Mouse (Mus musculus) intestine, embryonic 16.5 days (tissue): Measurements from ENCODE around the gene Foxf1. TPM values are rescaled to one million over a fixed set of nuclear protein-coding genes. Genes with fewer than 3 reads are reported as not detected.
A peak's percentile ranks its signal among the peaks of the same experiment; 100 is the strongest.

Experiments used
- ATAC-seq: fragments of 200-750 bp; cut with Nextera tagmentation; 2 replicates; pipeline ENCODE4 v1.8.0; 2017; ENCODE audit warnings: moderate TSS enrichment, moderate library complexity
- H3K27ac ChIP-seq: fragments of 300-500 bp; sonication (generic); 2 replicates; pipeline ENCODE4 v1.5.1; 2014; ENCODE audit warnings: mild to moderate bottlenecking, low read length
- H3K27me3 ChIP-seq: fragments of 300-500 bp; sonication (generic); replicated peaks from 2 replicates; pipeline ENCODE4 v1.6.1; 2014; ENCODE audit warnings: low read length, control low read depth, mixed read lengths; ENCODE audit not compliant: control insufficient read depth, insufficient read depth
- H3K36me3 ChIP-seq: fragments of 300-500 bp; sonication (generic); 2 replicates; pipeline ENCODE4 v1.6.1; 2014; ENCODE audit warnings: low read length, control low read depth; ENCODE audit not compliant: control insufficient read depth, insufficient read depth
- H3K4me1 ChIP-seq: fragments of 300-500 bp; sonication (generic); 2 replicates; pipeline ENCODE4 v1.6.1; 2014; ENCODE audit warnings: low read length, control low read depth, mixed read lengths; ENCODE audit not compliant: control insufficient read depth, insufficient read depth
- H3K4me2 ChIP-seq: fragments of 300-500 bp; sonication (generic); 2 replicates; pipeline ENCODE4 v1.6.1; 2014; ENCODE audit warnings: low read depth, low read length, control low read depth
- H3K4me3 ChIP-seq: fragments of 300-500 bp; sonication (generic); 2 replicates; pipeline ENCODE4 v1.5.1; 2014; ENCODE audit warnings: mild to moderate bottlenecking, low read length
- H3K9ac ChIP-seq: fragments of 300-500 bp; sonication (generic); 2 replicates; pipeline ENCODE4 v1.6.1; 2014; ENCODE audit warnings: low read depth, low read length
- H3K9me3 ChIP-seq: fragments of 300-500 bp; sonication (generic); 2 replicates; pipeline ENCODE4 v1.6.1; 2016; ENCODE audit warnings: low read length, control low read depth; ENCODE audit not compliant: control insufficient read depth
- WGBS: fragments of 180-500 bp; shearing (Covaris S2); extraction: QIAGEN DNeasy Blood & Tissue Kit; methylation state at CpG from one replicate; pipeline ENCODE4 v1.1.7; 2014; 5-methylcytosine and 5-hydroxymethylcytosine counted together
- polyA plus RNA-seq: library from polyadenylated mRNA; unstranded; fragments of >200 nt; fragmentation: Nextera tagmentation; extraction: Ambion mirVana; gene quantifications from 2 replicates; pipeline ENCODE4 v1.2.1, GENCODE M21; 2015

Foxf1 gene
- polyA plus RNA-seq, 1 experiment from 2014 or later = 86.9 TPM

DNA sequence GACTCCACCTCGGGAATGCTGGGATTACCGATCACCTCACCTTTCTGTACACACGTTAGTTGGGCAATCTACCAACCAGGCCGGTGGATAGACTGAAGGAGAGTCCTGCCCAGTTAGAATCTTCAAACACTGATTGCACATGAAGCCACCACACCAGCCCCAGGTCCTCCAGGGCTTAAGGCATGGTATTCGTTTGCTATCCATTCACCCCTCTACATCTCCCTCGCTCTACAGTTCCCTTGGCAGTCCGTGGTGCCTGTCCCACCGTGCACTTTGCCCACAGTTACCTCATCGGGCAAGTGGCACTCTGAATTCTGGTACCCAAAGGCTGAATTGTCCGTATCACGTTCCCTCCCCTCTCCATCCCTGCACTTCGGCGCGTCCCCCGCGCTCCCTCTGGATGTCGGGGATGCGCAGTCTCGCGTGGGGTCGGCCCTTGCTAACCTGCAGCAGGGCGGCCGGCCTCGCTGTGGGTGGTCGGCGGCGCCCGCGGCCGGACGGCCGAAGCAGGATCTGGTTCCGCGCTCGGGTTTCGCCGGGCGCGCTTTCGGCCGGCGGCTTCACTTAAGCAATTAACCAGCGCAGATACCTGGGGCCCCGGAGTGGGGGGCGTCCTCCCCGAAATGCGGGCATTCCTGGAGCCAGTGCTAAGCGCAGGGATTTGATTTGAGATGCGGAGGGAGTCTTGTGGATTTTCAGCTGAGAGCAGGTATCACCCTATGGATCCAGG, 3.7 kb upstream of the Foxf1 start:
- Histone ChIP-seq H3K4me3 (peak overlapping the region; percentile 62), H3K4me1 (peaks cover 4% of the 10 kb centered on the region), H3K36me3 (no peaks in the 10 kb centered on the region), H3K4me2 (peak overlapping the region; percentile 77), H3K9me3 (no peaks in the 10 kb centered on the region), H3K27ac (peak overlapping the region; percentile 95), H3K27me3 (peaks cover 78% of the 10 kb centered on the region), H3K9ac (peak overlapping the region; percentile 86)
- WGBS = 1% methylated on average over 49 of the region's 49 CpGs
- ATAC-seq = no peak

DNA sequence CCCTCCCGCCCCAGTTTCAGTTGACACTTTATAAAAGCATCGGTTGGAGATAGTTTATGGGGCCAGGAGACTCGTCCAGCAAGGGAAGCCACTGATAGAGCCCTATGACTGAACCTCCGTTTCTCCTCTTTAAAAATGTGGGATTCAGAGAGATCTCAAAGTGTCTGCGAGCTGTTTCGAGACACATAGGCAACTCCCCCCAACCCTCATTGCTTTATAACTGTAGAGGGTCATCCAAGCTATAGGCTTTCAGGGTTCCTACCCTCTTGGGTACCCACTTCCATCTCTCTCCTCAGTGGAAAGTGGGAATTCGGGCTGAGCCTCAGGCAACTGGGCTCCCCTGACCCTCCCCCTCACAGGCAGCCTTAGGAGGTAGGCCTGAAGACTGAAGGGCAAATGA, 2.8 kb upstream of the Foxf1 start:
- Histone ChIP-seq H3K27ac (peak overlapping the region; percentile 95), H3K9me3 (no peaks in the 10 kb centered on the region), H3K4me2 (peak overlapping the region; percentile 77), H3K4me3 (peak overlapping the region; percentile 62), H3K9ac (peak overlapping the region; percentile 86), H3K27me3 (peaks cover 87% of the 10 kb centered on the region), H3K4me1 (peaks cover 4% of the 10 kb centered on the region), H3K36me3 (no peaks in the 10 kb centered on the region)
- no peak for ATAC-seq
- WGBS = 9% methylated on average over 7 of the region's 7 CpGs

DNA sequence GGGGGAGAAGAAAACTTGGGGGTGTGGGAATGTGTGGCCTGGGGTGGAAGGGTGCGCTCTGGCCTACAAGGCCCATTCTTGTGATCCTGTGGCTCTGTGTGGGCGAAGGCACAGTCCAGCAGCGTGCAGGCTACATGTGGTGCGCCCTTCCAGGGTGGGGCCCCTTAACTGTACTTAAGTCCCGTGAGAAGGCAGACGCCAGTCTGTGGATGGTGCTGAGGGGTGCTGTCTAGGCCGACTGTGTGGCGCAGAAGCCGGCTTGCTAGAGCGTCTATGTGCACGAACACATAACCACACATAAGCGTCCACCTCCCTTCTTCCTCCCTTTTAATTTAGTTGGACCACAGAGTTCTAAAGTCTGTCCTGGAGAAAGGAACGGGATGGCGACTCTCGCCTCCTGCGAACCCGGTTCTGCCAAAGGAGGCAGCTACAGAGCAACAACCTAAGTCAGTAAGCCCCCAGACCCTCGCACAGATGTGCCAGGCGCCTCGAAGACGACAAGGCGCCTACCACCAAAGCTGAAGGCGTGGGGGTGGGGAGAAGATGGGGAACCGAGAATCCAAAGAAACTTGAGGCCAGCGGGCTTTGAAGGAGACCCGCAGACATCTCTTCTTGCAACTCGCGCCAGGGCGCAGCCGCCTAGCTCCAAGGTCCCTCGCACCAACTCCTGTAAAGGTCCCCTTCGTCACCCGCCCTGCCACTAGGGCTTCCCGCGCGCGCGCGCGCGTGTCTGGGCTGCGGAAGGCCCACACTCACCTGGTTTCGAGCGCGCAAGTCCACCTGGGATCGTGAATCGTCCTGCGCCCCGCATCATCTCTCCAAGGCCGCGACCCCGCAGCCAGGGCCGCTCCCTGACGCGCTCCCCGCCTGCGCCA, 1.7 kb upstream of the Foxf1 start:
- 1% methylated on average over 57 of the region's 57 CpGs for WGBS
- H3K27me3 ChIP-seq = peaks cover 86% of the 10 kb centered on the region
- peak overlapping the region; percentile 77 for H3K4me2 ChIP-seq
- no peak for ATAC-seq
- no peaks in the 10 kb centered on the region for H3K9me3 ChIP-seq
- no peaks in the 10 kb centered on the region for H3K36me3 ChIP-seq
- H3K4me1 ChIP-seq = peaks cover 4% of the 10 kb centered on the region
- H3K4me3 ChIP-seq = peak overlapping the region; percentile 62
- peak overlapping the region; percentile 86 for H3K9ac ChIP-seq
- peak overlapping the region; percentile 95 for H3K27ac ChIP-seq

DNA sequence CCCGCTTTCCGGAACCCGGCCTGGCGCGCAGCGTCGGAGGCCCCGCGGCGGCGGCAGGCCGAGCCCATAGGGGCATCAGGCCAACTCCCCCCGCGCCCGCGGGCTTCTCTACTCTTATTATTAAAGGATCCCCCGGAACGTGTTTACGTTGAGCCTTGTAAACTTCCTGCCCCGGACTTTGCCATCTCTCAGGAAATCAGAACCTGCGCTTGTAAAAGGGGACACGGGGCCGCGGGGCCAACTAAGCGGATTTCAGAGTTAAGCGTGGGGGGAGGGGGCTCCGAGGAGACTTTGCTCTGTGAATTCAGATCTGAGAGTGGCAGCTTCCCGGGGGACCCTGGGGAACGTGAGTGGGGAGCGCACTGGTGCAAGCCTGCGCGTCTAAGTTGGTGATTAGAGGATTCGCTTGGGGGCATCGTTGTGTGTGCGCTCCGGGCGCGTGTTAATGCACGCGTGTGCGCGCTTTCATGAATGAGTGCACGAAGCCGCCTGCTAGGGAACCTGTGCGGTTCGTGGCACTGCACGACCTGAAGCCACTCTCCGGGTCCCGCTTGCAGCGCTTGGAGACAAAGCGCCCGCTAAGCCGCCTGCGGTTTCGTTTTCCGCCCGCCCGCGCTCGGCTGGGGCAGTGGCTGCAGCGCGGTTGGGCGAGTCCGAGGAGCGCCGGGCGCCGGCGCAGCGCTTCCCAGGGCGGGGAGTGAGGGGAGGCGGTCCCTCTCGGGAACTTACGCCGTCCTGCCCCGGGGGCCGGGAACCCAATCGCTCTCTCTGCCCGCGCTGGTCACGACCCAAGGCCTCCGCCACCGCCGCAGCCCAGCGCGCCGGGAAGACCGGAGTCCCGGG, 872 bp upstream of the Foxf1 start:
- peak; percentile 76 for ATAC-seq
- Histone ChIP-seq H3K36me3 (no peaks in the 10 kb centered on the region), H3K4me2 (peak overlapping the region; percentile 77), H3K27me3 (peaks cover 79% of the 10 kb centered on the region), H3K9me3 (no peaks in the 10 kb centered on the region), H3K27ac (peak overlapping the region; percentile 95), H3K4me1 (peaks cover 4% of the 10 kb centered on the region; the same call in 1 of the 2 replicates), H3K4me3 (peak overlapping the region; percentile 62), H3K9ac (peak overlapping the region; percentile 86)
- whole genome bisulfite sequencing = under 1% methylated on average over 88 of the region's 89 CpGs

DNA sequence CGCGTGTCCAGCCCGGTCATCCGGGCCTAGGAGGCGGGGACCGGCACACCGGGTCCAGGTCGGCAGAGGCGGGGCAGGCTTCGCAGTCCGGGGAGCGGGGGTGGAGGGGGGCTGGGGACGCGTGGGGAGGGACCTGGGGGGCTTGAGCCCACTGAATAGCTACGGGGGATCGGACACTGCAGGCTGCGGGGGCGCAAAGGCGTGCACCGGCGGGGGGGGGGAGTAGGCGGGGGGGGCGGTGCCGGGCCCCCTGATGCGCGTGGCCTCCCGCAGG, 313 bp upstream of the Foxf1 start:
- peaks cover 78% of the 10 kb centered on the region for H3K27me3 ChIP-seq
- no peaks in the 10 kb centered on the region for H3K9me3 ChIP-seq
- WGBS = under 1% methylated on average over 16 of the region's 27 CpGs
- peak overlapping the region; percentile 77 for H3K4me2 ChIP-seq
- H3K4me3 ChIP-seq = peak overlapping the region; percentile 62
- H3K27ac ChIP-seq = peak overlapping the region; percentile 95
- H3K4me1 ChIP-seq = peaks cover 4% of the 10 kb centered on the region; the same call in 1 of the 2 replicates
- no peaks in the 10 kb centered on the region for H3K36me3 ChIP-seq
- peak overlapping the region; percentile 86 for H3K9ac ChIP-seq
- ATAC-seq = peak; percentile 66

DNA sequence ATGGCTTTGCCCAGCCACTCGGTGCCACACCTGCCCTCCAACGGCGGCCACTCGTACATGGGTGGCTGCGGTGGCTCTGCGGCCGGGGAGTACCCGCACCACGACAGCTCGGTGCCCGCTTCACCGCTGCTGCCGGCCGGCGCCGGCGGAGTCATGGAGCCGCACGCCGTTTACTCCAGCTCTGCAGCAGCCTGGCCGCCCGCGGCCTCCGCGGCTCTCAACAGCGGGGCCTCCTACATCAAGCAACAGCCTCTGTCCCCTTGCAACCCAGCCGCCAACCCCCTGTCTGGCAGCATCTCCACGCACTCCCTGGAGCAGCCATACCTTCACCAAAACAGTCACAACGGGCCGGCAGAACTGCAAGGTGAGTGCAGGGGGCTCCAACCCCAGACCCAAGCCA, 825 bp downstream of the Foxf1 start:
- Histone ChIP-seq H3K27me3 (peaks cover 83% of the 10 kb centered on the region), H3K27ac (peak overlapping the region; percentile 90), H3K4me1 (peaks cover 4% of the 10 kb centered on the region; the same call in 1 of the 2 replicates)

DNA sequence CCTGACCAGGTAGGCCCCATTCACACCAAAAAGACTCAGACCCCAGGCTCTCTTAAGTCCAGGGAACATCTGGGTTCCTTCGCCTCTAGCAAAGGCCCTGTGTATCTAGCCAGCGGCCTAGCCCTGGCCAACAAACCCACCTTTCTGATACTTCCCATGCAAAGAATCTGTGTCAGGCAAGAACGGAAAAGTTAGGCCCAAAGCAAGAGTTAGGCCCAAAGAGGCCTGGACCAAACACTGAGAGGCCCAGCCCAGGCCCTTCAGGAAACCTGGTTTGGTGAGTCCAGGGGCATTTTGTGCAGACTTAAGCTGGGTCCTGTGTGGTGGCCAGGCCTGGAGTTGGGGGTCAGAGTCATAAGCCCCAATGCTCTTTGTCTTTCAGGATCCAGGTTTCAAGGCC, 1.4 kb downstream of the Foxf1 start:
- no peak for ATAC-seq
- peak overlapping the region; percentile 89 for H3K9ac ChIP-seq
- H3K4me3 ChIP-seq = peak overlapping the region; percentile 62
- H3K9me3 ChIP-seq = no peaks in the 10 kb centered on the region
- no peaks in the 10 kb centered on the region for H3K36me3 ChIP-seq
- peak overlapping the region; percentile 77 for H3K4me2 ChIP-seq
- WGBS = 39% methylated on average over 3 of the region's 3 CpGs
- peaks cover 83% of the 10 kb centered on the region for H3K27me3 ChIP-seq
- H3K27ac ChIP-seq = peak overlapping the region; percentile 90
- H3K4me1 ChIP-seq = peaks cover 5% of the 10 kb centered on the region

More for the DNA sequence above, 825 bp downstream of the Foxf1 start:
- H3K9ac ChIP-seq = peak overlapping the region; percentile 89
- no peak for ATAC-seq
- peak overlapping the region; percentile 77 for H3K4me2 ChIP-seq
- no peaks in the 10 kb centered on the region for H3K36me3 ChIP-seq
- no peaks in the 10 kb centered on the region for H3K9me3 ChIP-seq
- H3K4me3 ChIP-seq = peak overlapping the region; percentile 62
- WGBS = 3% methylated on average over 30 of the region's 30 CpGs

DNA sequence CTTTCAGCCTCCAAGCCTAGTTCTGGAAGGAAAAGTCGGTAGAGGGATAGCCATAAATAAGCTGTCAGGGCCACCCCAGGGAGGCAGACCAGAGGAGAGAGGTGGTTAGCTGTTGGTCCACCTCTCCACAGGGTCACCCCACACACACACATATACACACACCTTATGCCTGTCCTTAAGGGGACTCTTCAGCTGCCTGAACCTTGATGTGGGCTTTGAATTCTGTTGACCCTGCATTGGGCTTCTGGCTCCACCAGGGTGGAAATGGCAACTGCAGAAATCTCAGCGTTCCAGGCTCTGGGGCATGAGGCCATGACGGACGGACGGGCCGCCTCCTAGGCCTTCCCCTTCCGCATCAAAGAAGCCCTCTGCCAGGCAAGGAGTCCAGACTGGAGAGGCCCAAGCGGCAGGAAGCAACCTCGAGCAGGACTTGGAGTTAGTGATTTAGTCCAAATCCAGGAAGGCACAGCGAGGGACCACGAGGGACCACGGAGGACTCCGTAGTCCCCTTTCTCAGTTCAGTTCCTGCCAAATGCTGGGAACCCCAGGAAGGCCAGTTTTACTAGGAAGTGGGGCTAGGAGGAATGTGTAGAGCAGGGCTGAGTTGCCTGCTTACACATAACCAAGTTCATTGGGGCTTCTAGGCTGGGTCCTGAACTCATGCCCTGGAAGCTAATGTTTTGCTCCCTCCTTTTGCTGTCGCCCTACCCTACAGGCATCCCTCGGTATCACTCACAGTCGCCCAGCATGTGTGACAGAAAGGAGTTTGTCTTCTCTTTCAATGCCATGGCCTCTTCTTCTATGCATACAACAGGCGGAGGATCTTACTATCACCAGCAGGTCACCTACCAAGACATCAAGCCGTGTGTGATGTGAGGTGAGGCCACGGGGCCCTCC, 2.1 kb downstream of the Foxf1 start:
- WGBS = 22% methylated on average over 19 of the region's 19 CpGs
- ATAC-seq = no peak
- H3K27ac ChIP-seq = peak overlapping the region; percentile 90
- H3K9ac ChIP-seq = peak overlapping the region; percentile 89
- peaks cover 83% of the 10 kb centered on the region for H3K27me3 ChIP-seq
- H3K4me1 ChIP-seq = peaks cover 10% of the 10 kb centered on the region
- no peaks in the 10 kb centered on the region for H3K9me3 ChIP-seq
- H3K36me3 ChIP-seq = no peaks in the 10 kb centered on the region
- H3K4me2 ChIP-seq = peak overlapping the region; percentile 77
- peak overlapping the region; percentile 62 for H3K4me3 ChIP-seq
